Mouse (Mus musculus) cerebellum, adult 2 months (tissue): ENCODE measurements around the gene Fbxo11.

Source experiments
- CTCF ChIP-seq: fragments of 200-500 bp; IDR thresholded peaks from 2 replicates; pipeline ENCODE4 v1.5.1; 2011; ENCODE audit warnings: low read depth, mild to moderate bottlenecking, control low read depth, low read length, moderate library complexity, borderline replicate concordance; ENCODE audit not compliant: insufficient read depth
- POLR2A ChIP-seq: fragments of 200-500 bp; IDR thresholded peaks from 2 replicates; pipeline ENCODE4 v1.6.1; 2011; ENCODE audit warnings: low read length, control low read depth, borderline replicate concordance; ENCODE audit not compliant: insufficient read depth

GRCm38 (mm10) chr17:88042099-88043086 is 22.7 kb downstream of the Fbxo11 start:
- TF ChIP-seq POLR2A (no peak), CTCF (no peak)
